Mouse (Mus musculus) limb, embryonic 11.5 days (tissue): Measurements from ENCODE around the gene Nudt21. TPM values are rescaled to one million over a fixed set of nuclear protein-coding genes. Genes with fewer than 3 reads are reported as not detected.
"Not testable (repeated sequence)": the region's sequence is repeated elsewhere in the genome, so short reads cannot be mapped to it uniquely, and the experiment has no call there.

Experiments
- ATAC-seq: fragments of 200-750 bp; cut with Nextera tagmentation; 2 replicates; pipeline ENCODE4 v1.8.0; 2017; ENCODE audit warnings: low read depth; ENCODE audit not compliant: insufficient number of reproducible peaks, low FRiP score, low TSS enrichment
- DNase-seq: peaks from one replicate; pipeline ENCODE4 v3.0.0-alpha.2; 2015; ENCODE audit warnings: low spot score
- H3K27ac ChIP-seq: fragments of 300-500 bp; sonication (generic); replicated peaks from 2 replicates; pipeline ENCODE4 v1.5.1; 2014; ENCODE audit warnings: low read depth, mild to moderate bottlenecking, low read length
- H3K27me3 ChIP-seq: fragments of 300-500 bp; sonication (generic); 2 replicates; pipeline ENCODE4 v1.6.1; 2014; ENCODE audit warnings: mild to moderate bottlenecking, low read length, mixed read lengths; ENCODE audit not compliant: control insufficient read depth, insufficient read depth
- H3K36me3 ChIP-seq: fragments of 300-500 bp; sonication (generic); 2 replicates; pipeline ENCODE4 v1.6.1; 2014; ENCODE audit warnings: mild to moderate bottlenecking, low read length, moderate library complexity, mixed read lengths; ENCODE audit not compliant: control insufficient read depth, insufficient read depth
- H3K4me1 ChIP-seq: fragments of 300-500 bp; sonication (generic); 2 replicates; pipeline ENCODE4 v1.6.1; 2014; ENCODE audit warnings: low read length, mixed read lengths; ENCODE audit not compliant: control insufficient read depth, insufficient read depth
- H3K4me2 ChIP-seq: fragments of 300-500 bp; sonication (generic); 2 replicates; pipeline ENCODE4 v1.6.1; 2014; ENCODE audit warnings: low read depth, mild to moderate bottlenecking, moderate library complexity; ENCODE audit not compliant: severe bottlenecking
- H3K4me3 ChIP-seq: fragments of 300-500 bp; sonication (generic); 2 replicates; pipeline ENCODE4 v1.5.1; 2014; ENCODE audit warnings: low read depth, low read length
- H3K9ac ChIP-seq: fragments of 300-500 bp; sonication (generic); 2 replicates; pipeline ENCODE4 v1.6.1; 2014; ENCODE audit warnings: mild to moderate bottlenecking, low read length
- H3K9me3 ChIP-seq: fragments of 300-500 bp; sonication (generic); 2 replicates; pipeline ENCODE4 v1.6.1; 2016; ENCODE audit warnings: low read length; ENCODE audit not compliant: control insufficient read depth
- WGBS: fragments of 180-500 bp; shearing (Covaris S2); extraction: QIAGEN DNeasy Blood & Tissue Kit; methylation state at CpG from one replicate; pipeline ENCODE4 v1.1.7; 2014; 5-methylcytosine and 5-hydroxymethylcytosine counted together
- polyA plus RNA-seq: library from polyadenylated mRNA; unstranded; fragments of >200 nt; fragmentation: Nextera tagmentation; extraction: Ambion mirVana; gene quantifications from 2 replicates; pipeline ENCODE4 v1.2.1, GENCODE M21; 2014

The Nudt21 gene
- polyA plus RNA-seq, 1 experiment from 2014 or later: 154 TPM

DNA sequence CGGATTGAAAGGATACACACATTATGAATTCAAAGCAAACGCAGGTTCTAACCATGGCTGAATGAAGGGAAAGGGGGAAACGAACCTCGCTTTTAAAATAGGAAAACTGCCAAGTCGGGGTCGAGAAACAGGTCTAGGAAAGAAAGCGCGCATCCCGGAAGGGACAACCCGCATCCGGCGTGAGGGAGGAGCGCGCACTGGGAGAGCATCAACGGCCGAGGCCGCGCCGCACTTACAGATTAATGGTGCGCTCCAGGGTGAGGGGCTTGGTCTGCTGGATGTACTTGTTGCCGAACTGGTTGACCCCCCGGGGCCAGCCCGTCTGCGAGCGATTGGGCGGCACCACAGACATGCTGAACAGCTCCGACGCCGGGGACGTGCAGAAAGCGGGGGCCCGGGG lies 290 bp downstream of the Nudt21 start:
- Histone ChIP-seq H3K9ac (peak overlapping the region; percentile 68), H3K4me3 (peak overlapping the region; percentile 56), H3K27ac (peak overlapping the region; percentile 42), H3K4me2 (peak overlapping the region; percentile 58)
- H3K36me3 ChIP-seq, H3K4me1 ChIP-seq, H3K9me3 ChIP-seq, H3K27me3 ChIP-seq: not testable (repeated sequence)
- DNase-seq (peak; percentile 75), ATAC-seq (peak; percentile 85)
- under 1% methylated on average over 21 of the region's 32 CpGs for WGBS

DNA sequence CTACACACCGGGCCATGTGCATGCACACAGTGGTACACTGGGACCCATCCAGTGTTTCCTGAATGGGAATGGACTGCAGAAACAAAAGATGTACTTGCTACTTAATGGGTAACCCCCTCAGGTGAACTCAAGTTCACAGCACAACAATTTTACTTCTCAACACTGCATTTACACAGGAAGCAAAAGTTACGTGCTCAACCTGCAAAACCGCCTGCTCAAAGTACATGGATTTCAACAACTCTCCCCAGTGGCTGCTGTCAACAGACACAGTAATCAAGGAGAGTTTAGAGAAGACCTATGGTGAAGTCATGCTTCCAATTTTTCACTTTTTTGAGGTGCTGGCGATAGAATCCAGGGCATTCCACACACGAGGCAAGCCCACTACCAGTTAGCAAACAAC lies 1.6 kb downstream of the Nudt21 start:
- 67% methylated on average over 5 of the region's 5 CpGs for WGBS
- no peak for ATAC-seq
- no peak overlapping the region for H3K27ac ChIP-seq
- no peak for DNase-seq
- peak overlapping the region; percentile 22; the same call in 1 of the 2 replicates for H3K4me2 ChIP-seq
- peaks cover 6% of the 10 kb centered on the region; the same call in 1 of the 2 replicates for H3K4me1 ChIP-seq
- H3K27me3 ChIP-seq: no peaks in the 10 kb centered on the region
- H3K36me3 ChIP-seq: no peaks in the 10 kb centered on the region; the same call in 1 of the 2 replicates
- H3K9me3 ChIP-seq: no peaks in the 10 kb centered on the region
- no peak overlapping the region for H3K4me3 ChIP-seq
- no peak overlapping the region for H3K9ac ChIP-seq

- Histone ChIP-seq H3K4me1 (peaks cover 6% of the 10 kb centered on the region; the same call in 1 of the 2 replicates), H3K9ac (no peak overlapping the region), H3K4me3 (no peak overlapping the region), H3K27ac (no peak overlapping the region), H3K9me3 (no peaks in the 10 kb centered on the region), H3K4me2 (no peak overlapping the region), H3K36me3 (peaks cover 4% of the 10 kb centered on the region), H3K27me3 (no peaks in the 10 kb centered on the region)
- ATAC-seq: no peak
- DNase-seq: no peak
- WGBS: 76% methylated on average over 3 of the region's 3 CpGs
These were observed 3.2 kb downstream of the Nudt21 start for GRCm38 (mm10) chr8:94033601-94034000.

- Histone ChIP-seq H3K4me2 (no peak overlapping the region), H3K4me3 (no peak overlapping the region), H3K9me3 (no peaks in the 10 kb centered on the region), H3K27ac (no peak overlapping the region), H3K9ac (no peak overlapping the region), H3K27me3 (no peaks in the 10 kb centered on the region), H3K4me1 (no peaks in the 10 kb centered on the region), H3K36me3 (peaks cover 19% of the 10 kb centered on the region)
- 94% methylated on average over 9 of the region's 9 CpGs for WGBS
- ATAC-seq (no peak), DNase-seq (no peak)
These were observed 7.1 kb downstream of the Nudt21 start for GRCm38 (mm10) chr8:94029701-94030100.

- H3K36me3 ChIP-seq: peaks cover 27% of the 10 kb centered on the region
- WGBS: 94% methylated on average over 6 of the region's 6 CpGs
- H3K4me1 ChIP-seq: no peaks in the 10 kb centered on the region
- DNase-seq: no peak
- H3K9ac ChIP-seq: no peak overlapping the region
- H3K4me2 ChIP-seq: no peak overlapping the region
- H3K4me3 ChIP-seq: no peak overlapping the region
- H3K27ac ChIP-seq: no peak overlapping the region
- no peaks in the 10 kb centered on the region for H3K27me3 ChIP-seq
- no peak for ATAC-seq
- no peaks in the 10 kb centered on the region for H3K9me3 ChIP-seq
These were observed 12.9 kb downstream of the Nudt21 start for GRCm38 (mm10) chr8:94023916-94024315.

DNA sequence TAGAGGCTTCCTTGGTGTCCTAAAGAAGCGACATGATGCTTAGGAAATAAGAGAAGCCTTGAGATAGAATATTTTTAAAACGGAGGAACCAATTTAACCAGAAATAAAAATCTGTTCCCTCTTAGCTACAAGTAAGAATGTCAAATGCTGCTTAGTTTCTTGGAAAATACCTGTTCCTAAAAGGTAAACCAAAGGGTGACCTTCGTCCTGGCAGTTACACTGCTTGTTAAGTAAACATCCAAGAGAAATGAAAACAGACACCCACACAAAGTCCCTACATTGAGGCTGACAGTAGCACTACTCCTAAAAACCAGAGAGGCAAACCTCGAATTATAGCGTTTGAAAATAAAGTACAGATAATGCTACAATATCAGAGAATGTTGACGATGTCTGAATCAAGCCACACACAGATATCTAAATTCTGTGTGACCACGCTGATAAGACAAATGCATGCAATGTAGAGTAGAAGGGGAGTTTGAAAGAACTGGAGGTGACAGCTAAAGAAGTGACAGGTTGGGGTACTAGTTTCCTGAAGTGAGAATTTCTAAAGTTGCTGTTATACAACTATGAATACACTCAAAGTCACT lies 23.7 kb downstream of the Nudt21 start:
- H3K4me3 ChIP-seq: peak overlapping the region; percentile 89
- H3K36me3 ChIP-seq: no peaks in the 10 kb centered on the region
- ATAC-seq: no peak
- no peak for DNase-seq
- H3K4me1 ChIP-seq: peaks cover 6% of the 10 kb centered on the region; the same call in 1 of the 2 replicates
- H3K4me2 ChIP-seq: peak overlapping the region; percentile 89
- peak overlapping the region; percentile 94 for H3K9ac ChIP-seq
- no peak overlapping the region; the same call in 1 of the 2 replicates for H3K27ac ChIP-seq
- no peaks in the 10 kb centered on the region for H3K27me3 ChIP-seq
- WGBS: 40% methylated on average over 7 of the region's 7 CpGs
- H3K9me3 ChIP-seq: no peaks in the 10 kb centered on the region

DNA sequence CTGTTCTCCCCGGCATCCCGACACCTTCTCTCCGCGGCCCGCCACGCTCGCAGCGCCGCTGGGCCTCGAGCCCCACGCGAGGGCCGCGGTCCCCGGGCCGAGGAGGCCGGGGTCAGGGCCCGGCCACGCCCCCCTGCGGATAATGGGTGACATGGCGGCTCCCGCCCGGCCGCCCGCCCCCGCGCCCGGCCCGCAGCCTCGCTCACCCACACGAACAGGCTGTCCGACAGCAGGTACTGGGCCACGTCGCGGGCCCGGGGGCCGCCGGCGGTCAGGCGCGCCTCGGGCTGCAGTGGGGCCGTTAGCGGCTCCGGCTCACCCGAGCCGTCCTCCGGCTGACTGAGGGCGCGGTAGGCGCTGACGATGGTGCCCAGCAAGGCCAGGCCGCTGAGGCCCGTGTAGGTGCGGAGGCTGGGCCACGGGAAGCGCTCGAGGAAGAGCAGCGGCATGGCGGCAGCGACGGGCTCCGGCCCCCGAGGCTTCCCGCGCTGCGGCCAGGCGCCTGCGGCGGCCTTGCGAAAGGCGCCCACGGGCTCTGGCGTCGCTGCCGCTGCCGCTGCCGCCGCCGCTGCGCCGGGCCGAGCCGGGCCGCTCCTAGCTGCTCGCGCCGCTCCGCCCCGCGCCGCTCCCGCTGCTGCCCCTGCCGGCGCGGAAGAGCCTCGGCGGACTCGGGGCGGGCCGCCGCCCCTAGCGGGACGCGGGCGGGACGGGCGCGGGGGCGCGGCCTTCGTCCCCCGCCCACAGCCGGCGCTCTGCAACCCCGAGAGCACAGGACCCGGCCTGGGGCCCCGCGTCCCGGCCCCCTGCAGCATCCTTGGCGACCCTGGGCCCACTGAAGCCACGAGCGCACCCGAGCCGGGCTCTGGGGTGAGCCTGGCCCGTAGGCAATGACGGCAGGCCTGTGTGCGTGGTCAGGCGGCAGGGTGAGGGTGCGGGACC lies 24.5 kb downstream of the Nudt21 start, which contains the start of gene Amfr:
Amfr (minus strand) TSS at position 830 of the 939 bp plus-strand sequence.
- peak within 1 kb of the TSS; percentile 89 for H3K4me3 ChIP-seq
- no peaks in the 10 kb centered on the region for H3K36me3 ChIP-seq
- peak within 1 kb of the TSS; percentile 89 for H3K4me2 ChIP-seq
- peak; percentile 80 for DNase-seq
- H3K27ac ChIP-seq: peak within 1 kb of the TSS; percentile 87
- H3K4me1 ChIP-seq: peaks cover 6% of the 10 kb centered on the region; the same call in 1 of the 2 replicates
- H3K9ac ChIP-seq: peak within 1 kb of the TSS; percentile 94
- peak; percentile 85 for ATAC-seq
- no peaks in the 10 kb centered on the region for H3K27me3 ChIP-seq
- H3K9me3 ChIP-seq: no peaks in the 10 kb centered on the region
- under 1% methylated on average over 68 of the region's 130 CpGs for WGBS
